Mouse (Mus musculus): ENCODE results near the gene Ltb.
A peak's percentile ranks its signal among the peaks of the same experiment; 100 is the strongest.

The Ltb gene

DNA sequence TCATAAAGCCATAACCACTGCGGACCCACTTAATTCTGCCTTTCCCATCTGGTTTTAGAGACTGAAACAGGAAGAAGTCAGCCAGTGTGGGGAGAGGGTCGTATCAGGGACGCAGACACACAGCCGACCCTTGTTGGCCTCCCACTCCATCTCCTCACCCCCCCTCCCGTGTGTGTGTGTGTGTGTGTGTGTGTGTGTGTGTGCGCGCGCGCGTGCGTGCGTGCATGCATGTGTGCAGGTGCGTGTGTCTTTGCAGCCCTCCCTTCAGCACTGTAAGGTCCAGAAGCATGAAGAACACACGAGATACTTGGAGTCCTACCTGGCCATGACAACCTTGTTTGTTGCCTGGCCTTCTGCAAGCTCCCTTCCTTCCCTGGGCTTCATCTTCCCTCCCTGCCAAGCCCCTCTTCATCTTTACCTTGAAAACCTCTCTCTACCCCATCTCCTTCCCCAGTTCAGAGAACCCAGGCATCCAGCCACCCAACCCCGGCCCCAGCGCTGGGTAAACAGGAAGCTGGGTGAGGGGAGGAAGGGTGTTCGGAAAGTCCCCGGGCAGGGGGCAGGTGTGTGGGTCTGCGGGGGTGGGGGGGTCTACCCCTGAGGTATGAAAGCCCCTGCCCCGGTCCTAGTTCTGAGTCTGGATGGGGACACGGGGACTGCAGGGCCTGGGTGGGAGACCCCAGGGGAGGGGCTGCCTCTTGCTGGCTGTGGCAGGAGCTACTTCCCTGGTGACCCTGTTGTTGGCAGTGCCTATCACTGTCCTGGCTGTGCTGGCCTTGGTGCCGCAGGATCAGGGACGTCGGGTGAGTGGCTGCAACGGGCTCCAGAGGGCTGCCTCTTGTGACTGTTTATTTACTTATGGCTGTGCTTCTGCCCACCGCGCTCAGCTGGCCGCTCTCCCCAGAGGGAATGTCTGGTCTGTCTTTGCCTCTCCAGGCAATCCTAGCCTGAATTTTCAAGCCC is at the start of gene Ltb:
Gene Ltb (plus strand): TSS at position 559 of the 963 bp plus-strand sequence.
- peak; percentile 87 for DNase-seq (ENCODE audit: low spot score)

- DNase-seq (ENCODE audit: low spot score) = no peak
Measured at GRCm38 (mm10) chr17:35146139-35146538, 48.1 kb upstream of the Ltb start.

DNA sequence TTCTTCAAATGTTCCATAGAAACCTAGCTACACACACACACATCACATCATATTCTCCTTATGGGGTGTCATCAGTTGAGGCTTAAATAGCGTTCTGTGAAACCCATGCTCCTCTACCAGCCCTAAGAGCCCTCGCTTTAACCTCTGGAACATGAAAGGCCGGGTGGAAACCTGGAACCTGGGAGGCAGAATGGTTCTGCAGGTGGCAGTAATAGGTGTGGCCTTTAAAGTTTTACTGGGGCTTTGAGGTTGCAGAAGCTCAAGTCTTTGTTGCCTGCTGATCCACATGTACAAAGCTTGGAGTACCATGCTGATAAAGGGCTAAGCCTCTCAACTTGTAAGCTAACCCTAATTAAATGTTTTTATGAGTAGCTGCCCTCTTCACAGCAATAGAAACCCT is 46.9 kb upstream of the Ltb start:
- no peak for DNase-seq (ENCODE audit: low spot score)

GRCm38 (mm10) chr17:35147922-35148639 is 46.2 kb upstream of the Ltb start:
- DNase-seq (ENCODE audit: low spot score) = no peak

DNA sequence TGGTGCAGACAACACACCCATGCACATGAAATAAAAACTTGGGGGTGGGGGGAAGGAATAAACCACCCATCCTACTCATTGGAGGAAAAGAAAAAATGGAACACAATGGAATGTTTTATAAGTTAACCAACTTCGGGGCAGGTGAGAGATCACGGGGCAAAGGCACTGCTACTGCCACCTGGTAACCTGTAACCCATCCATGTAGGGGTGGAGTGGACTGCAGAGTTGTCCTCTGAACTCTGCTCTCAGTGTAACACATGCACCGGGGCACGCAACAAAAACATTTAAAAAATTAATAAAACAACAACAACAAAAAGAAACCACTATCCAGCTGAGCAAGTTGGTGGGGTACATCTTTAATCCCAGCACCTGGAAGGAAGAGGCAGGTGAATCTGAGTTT is 42.1 kb upstream of the Ltb start:
- DNase-seq (ENCODE audit: low spot score) = no peak

DNA sequence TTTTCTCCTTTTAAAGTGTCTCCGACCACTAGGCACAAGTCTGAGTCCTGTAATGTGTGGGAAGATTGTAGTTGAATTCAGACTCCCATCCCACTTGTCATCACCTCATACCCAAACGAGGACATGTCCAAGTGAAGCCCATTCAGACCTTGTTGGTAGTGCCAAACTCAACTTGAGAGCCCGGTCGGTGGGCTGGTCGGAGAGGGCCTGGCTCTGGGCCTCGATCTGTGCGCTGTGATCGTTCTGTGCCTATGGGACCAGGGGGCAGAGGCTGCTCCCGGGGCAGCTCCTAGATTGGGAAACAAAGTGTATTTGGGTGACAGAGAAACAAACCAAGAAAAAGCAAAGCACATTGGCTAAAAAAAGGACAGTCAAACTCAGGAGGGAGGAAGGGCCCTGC is 41.2 kb upstream of the Ltb start:
- no peak for DNase-seq (ENCODE audit: low spot score)

DNA sequence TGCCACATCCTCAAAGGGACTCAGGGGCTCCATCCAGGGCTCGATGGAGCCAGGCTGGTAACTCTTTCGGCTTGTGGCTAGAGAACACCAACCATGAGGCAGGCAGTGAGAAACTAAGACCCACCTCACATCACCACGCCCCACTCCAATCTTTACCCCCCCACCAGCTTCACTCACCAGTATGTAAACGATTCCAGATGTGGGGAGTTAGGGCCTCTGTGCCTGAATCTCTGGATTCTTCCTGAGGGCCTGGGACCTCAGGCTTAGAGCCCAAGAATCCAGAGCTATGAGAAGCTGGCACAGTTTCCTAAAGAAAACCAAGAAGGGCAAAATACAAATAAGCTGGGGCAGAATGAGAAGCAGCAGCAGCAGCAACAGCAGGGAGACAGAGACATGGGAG is 40.3 kb upstream of the Ltb start:
- no peak for DNase-seq (ENCODE audit: low spot score)

GRCm38 (mm10) chr17:35154616-35155015 is 39.6 kb upstream of the Ltb start:
- no peak for DNase-seq (ENCODE audit: low spot score)

DNA sequence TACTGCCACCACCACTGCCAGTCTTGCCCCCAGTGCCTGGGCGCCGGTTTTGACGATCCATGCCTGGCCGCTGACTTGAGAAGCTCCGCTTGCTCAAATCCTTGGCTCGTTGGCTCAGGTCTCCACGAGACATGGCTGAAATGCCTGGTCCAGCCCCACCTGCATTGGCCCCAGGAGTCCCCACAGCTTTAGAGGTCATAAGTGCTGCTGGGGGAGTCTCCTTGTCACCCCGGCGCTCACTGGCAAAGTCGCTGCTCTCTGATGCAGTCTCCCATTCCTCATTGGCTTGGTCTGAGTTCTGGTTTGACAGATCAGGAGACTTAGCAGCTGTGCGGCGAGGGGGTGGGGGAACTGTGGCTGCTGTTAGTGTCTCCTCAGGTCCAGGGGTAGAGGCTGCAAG is 38.8 kb upstream of the Ltb start:
- no peak for DNase-seq (ENCODE audit: low spot score)

- DNase-seq (ENCODE audit: low spot score) = no peak
Measured at GRCm38 (mm10) chr17:35156461-35157200, 37.6 kb upstream of the Ltb start.

DNA sequence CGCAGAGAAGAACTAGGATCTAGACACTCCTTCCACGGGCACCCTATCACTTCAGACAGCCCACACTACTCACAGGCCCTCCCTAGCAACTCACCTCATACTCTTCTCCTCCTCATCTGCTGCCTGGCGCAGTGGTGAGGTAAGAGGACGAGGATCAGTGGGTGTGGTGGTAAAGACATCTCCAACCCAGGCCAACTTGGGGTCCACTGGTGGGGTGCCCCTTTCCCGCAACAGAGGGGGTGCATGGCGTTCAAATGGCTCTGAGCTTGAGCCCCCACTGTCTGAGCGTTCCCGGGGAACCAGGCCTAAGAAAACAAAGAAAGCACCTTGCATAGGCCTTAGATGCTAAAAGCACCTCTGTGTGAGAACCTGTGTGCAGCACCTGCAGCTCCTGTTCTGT is 37.0 kb upstream of the Ltb start:
- no peak for DNase-seq (ENCODE audit: low spot score)

- DNase-seq (ENCODE audit: low spot score) = no peak
Measured at GRCm38 (mm10) chr17:35157661-35158175, 36.5 kb upstream of the Ltb start.

GRCm38 (mm10) chr17:35158850-35159593 is 35.2 kb upstream of the Ltb start:
- no peak for DNase-seq (ENCODE audit: low spot score)

GRCm38 (mm10) chr17:35159638-35160037 is 34.6 kb upstream of the Ltb start:
- DNase-seq (ENCODE audit: low spot score) = no peak

DNA sequence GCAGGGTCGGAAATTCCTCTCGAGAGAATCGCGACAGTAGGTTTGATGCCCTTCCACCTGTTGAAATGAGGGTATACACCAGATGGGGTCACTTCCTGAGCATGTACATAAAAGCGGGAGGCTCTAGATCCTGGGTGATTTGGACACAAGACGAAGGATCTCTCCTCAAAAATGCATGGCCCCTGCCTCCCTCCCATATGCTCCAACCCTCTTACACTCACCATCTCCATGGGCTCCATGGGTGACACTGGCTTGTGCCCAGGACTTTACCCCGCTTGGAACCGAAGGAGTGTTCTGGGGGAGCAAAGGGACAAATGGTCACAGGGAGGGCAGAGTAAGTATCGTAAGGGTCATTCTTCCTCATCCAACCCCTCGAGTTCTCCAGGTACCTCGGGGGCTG is 32.8 kb upstream of the Ltb start:
- no peak for DNase-seq (ENCODE audit: low spot score)

- DNase-seq (ENCODE audit: low spot score) = no peak
Measured at GRCm38 (mm10) chr17:35162121-35162520, 32.1 kb upstream of the Ltb start.

DNA sequence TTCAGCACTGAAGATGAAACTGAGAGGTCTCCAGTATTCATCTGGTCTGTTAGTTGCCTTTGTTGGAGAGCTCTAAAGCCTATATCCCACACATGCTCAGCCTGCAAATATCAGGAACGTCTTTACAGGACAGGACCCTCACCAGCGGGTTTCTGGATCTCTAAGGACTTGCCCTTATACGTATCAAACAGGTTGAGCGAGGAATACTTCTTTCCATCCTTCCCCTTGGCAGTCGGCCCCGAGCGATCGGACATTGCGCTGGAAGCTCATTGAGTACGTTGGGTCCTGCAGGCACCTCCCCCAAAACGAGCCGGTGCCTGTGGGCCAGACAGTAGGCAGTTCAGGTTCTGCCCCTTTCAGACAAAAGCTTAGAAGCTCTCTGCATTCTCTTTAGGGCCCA is 31.5 kb upstream of the Ltb start:
- DNase-seq (ENCODE audit: low spot score) = no peak

GRCm38 (mm10) chr17:35163326-35164081 is 30.7 kb upstream of the Ltb start:
- DNase-seq (ENCODE audit: low spot score) = no peak

GRCm38 (mm10) chr17:35164218-35164567 is 30.0 kb upstream of the Ltb start:
- DNase-seq (ENCODE audit: low spot score) = no peak

DNA sequence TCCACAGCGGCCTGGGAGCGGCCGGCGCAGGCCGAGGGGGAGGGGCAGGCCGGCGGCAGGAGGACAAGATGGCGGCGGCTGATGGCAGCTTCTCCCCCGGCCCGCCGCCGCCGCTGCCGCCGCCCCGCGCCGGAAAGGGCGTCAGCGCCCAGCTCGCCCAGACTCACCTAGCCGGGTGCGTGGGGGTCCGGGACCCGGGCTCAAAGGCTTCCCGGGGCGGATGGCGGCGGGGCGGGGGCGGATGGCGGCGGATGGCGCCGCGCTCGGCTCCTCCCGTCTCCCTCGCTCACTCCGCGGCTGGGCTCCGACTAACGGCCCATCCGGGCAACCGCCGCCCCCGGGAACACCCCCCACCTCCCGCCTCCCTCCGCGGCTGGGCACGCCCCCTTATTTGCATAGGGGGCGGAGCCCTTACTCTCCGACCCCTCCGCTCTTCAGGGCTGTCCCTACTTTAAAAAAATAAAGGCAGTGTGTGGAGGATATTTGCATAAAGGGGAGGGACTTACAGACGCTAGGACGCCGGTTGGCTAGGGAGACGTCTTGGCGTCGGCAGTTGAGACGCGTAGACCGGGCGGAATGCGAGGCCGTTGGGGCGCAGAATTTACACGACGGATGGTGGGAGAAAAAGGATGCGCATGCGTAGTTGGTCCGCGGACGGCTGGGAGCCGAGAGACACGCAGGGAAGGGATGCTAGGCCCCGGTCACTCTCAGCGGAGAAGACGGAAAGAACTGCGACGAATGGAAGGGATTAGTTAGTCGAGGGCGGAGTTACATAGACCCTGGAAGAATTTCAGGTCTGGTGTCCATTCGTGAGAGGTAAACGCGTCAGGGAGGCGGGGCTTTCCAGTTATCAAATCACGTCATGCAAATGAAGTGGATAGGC is 29.4 kb upstream of the Ltb start, which contains the start of gene Prrc2a:
Gene Prrc2a (minus strand): TSS at position 330 of the 883 bp plus-strand sequence.
- DNase-seq (ENCODE audit: low spot score) = peak; percentile 97

Measured in T-cell, adult 2 months (primary cell).